Mouse (Mus musculus) embryonic facial prominence, embryonic 10.5 days (tissue): ENCODE measurements around the gene Wbp1l. TPM values are rescaled to one million over a fixed set of nuclear protein-coding genes. Genes with fewer than 3 reads are reported as not detected.

Experiments used
- DNase-seq: peaks from one replicate; pipeline ENCODE4 v3.0.0-alpha.2; 2017; ENCODE audit warnings: low spot score
- H3K27ac ChIP-seq: fragments of 300-500 bp; sonication (generic); replicated peaks from 2 replicates; pipeline ENCODE4 v1.5.1; 2016; ENCODE audit warnings: mild to moderate bottlenecking
- H3K27me3 ChIP-seq: fragments of 300-500 bp; sonication (generic); replicated peaks from 2 replicates; pipeline ENCODE4 v1.6.1; 2016; ENCODE audit warnings: low read depth, mild to moderate bottlenecking; ENCODE audit not compliant: poor library complexity, severe bottlenecking
- H3K36me3 ChIP-seq: fragments of 300-500 bp; sonication (generic); replicated peaks from 2 replicates; pipeline ENCODE4 v1.6.1; 2016; ENCODE audit warnings: mild to moderate bottlenecking, moderate library complexity
- H3K4me1 ChIP-seq: fragments of 300-500 bp; sonication (generic); 2 replicates; pipeline ENCODE4 v1.6.1; 2016
- H3K4me3 ChIP-seq: fragments of 300-500 bp; sonication (generic); 2 replicates; pipeline ENCODE4 v1.5.1; 2016; ENCODE audit warnings: mild to moderate bottlenecking, moderate library complexity
- H3K9me3 ChIP-seq: fragments of 300-500 bp; sonication (generic); 2 replicates; pipeline ENCODE4 v1.6.1; 2016; ENCODE audit warnings: mild to moderate bottlenecking
- WGBS: fragments of 180-500 bp; shearing (Covaris S2); methylation state at CpG from one replicate; pipeline ENCODE4 v1.1.7; 2016; 5-methylcytosine and 5-hydroxymethylcytosine counted together
- polyA plus RNA-seq: library from polyadenylated mRNA; unstranded; fragments of >200 nt; fragmentation: Nextera tagmentation; extraction: Ambion mirVana; gene quantifications from 2 replicates; pipeline ENCODE4 v1.2.1, GENCODE M21; 2016

The Wbp1l gene
- polyA plus RNA-seq, 1 experiment from 2014 or later = 50.8 TPM

DNA sequence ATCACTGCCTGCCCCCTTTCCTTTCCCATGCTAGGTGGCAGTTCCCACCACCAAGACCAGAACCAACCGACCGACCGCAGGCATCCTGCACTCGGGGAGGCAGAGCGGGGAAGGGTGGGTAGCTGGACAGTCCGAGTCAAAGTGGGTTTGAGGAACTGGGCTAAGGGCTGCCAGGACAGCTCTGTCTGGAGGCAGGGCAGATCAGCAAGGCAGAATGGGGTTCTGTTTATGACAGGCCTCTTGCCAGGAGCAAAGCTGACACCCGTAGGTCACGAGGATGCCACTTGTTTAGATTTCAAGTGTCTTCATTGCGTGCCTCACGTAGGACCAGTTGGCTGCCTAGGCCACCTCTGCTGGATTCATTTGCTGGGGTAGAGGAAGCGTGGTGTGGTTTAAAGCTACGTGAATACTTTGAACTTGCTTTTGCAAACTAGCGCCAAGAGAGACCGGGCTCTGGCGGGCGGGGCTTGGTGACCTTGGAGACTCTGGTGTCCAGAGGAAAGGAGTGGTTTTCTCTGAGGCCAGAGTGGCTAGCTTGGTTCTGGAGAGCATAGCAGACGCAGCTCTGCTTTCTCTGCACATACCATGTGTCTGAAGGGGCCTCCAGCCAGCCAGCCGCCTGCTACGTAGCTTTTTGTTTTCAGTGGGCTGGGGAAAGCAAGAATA lies 42.7 kb downstream of the Wbp1l start:
- DNase-seq = peak; percentile 48
- H3K27me3 ChIP-seq = no peaks in the 10 kb centered on the region
- peaks cover 54% of the 10 kb centered on the region for H3K36me3 ChIP-seq
- 73% methylated on average over 19 of the region's 19 CpGs for WGBS
- H3K4me3 ChIP-seq = peak overlapping the region; percentile 21; the same call in 1 of the 2 replicates
- peaks cover 85% of the 10 kb centered on the region for H3K4me1 ChIP-seq
- H3K27ac ChIP-seq = peak overlapping the region; percentile 60
- H3K9me3 ChIP-seq = no peaks in the 10 kb centered on the region

DNA sequence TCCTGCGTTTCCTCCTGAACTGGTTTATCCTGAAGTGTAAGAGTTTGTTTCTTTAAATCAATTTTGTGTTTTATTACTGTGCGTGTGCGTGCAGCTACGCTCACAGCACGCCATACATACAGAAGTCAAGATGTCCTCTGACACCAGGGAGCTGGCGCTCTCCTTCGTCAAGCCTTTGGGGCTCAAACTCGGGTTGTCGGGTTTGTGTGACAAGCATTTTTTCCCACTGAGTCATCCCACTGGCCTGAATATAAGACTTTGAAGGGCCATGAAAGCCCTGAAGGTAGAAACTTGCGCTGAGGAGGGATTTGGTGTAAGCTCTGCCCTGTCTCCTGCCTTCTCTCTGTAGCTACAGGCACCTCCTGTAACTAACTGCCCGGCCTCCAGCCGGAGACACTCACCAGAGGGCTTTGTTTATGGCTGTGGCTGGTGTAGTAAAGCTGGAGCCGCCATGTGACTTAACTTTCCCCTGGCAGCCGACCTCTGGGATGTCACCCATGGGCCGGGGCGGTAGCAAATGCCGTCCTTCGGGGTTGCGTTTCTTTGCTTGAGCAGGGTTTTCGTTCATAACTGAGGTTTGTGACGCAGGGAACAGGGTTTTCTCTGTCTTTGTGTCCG lies 43.4 kb downstream of the Wbp1l start:
- Histone ChIP-seq H3K36me3 (peaks cover 56% of the 10 kb centered on the region), H3K27me3 (no peaks in the 10 kb centered on the region), H3K4me3 (0 out of 2 replicates have a peak overlapping the region, but pooled peaks have one; percentile 21), H3K27ac (peak overlapping the region; percentile 60), H3K4me1 (peaks cover 86% of the 10 kb centered on the region), H3K9me3 (no peaks in the 10 kb centered on the region)
- no peak for DNase-seq
- WGBS = 73% methylated on average over 22 of the region's 22 CpGs

DNA sequence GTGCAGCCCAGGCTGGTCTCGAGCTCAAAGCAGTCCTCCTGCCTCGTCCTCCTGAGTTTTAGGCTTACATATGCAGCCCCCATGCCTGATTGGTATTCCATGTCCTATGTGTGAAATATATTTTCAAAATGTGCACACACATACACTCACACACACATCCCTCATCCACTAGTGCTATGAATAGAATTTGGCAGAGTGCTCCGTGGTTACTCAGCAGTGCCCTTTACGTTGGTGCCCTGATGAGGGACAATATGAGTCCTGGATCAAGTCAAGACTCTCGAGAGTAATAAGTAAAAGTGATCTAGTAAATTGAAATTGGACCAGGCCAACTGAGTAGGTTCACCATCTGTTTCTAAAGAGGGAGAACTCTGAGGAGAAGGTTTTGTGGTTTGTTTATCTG lies 44.4 kb downstream of the Wbp1l start:
- no peak for DNase-seq
- 86% methylated on average over 5 of the region's 5 CpGs for WGBS
- peak overlapping the region; percentile 60 for H3K27ac ChIP-seq
- H3K36me3 ChIP-seq = peaks cover 57% of the 10 kb centered on the region
- H3K9me3 ChIP-seq = no peaks in the 10 kb centered on the region
- no peaks in the 10 kb centered on the region for H3K27me3 ChIP-seq
- no peak overlapping the region for H3K4me3 ChIP-seq
- peaks cover 85% of the 10 kb centered on the region for H3K4me1 ChIP-seq

DNA sequence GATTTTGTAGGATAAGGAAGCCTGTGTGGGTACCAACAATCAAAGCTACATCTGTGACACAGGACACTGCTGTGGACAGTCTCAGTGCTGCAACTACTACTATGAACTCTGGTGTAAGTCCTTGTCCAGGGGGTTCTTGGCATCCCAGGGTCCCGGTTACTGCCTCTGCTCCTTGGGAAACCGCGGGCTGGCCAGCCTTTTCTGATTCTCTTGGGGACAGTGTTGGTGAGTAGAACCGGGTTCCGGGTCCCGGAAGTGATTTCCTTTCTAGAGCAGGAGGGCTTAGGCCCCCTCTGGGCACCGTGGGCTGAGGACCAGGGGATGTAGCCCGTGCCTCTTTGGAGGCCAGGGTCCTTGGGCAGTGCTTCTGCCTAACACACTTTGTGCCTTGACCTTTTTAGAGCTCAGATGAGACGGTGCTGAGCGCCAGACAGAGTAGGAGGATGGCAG lies 45.5 kb downstream of the Wbp1l start:
- Histone ChIP-seq H3K4me3 (no peak overlapping the region), H3K9me3 (no peaks in the 10 kb centered on the region), H3K36me3 (peaks cover 60% of the 10 kb centered on the region), H3K27ac (peak overlapping the region; percentile 65), H3K4me1 (peaks cover 81% of the 10 kb centered on the region), H3K27me3 (no peaks in the 10 kb centered on the region)
- WGBS = 67% methylated on average over 10 of the region's 10 CpGs
- DNase-seq = no peak

DNA sequence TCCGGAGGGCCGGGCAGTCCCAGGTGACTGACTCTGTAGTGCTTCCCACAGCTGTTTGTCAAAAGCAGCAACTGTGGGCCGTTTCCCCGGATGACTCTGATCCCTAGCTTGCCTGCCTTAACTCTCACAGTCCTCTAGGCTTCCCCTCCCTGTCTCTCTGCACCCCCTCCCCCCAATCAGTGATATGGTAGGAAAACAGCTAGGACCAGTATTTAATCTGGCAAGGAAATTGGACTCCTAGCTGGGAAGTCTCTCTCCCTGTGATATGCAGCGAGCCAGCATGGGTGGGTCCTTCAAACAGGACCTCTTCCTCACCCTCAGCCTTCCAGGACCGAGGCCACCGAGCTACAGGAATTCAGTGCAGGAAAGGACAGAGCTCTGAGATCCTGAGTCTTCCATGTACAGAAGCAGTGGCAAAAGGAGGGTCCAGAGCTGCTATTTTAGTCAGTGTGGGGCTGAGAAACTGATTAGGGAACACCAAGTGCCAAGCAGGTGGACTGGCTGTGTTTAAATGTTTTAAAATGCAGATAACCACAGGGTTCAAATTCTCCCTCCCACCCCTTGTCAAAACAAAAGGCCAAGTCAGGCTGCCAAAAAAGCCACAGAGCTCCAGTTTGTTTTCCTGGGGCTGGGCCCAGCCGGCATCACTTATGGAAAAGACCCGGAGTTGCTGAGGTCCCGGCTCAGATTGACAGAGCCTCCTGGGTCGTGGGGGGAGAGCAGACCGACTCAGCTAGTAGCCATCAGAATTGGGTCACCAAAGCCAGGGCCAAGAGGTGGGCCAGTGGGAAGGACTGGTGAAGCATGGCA lies 46.1 kb downstream of the Wbp1l start:
- Histone ChIP-seq H3K27me3 (no peaks in the 10 kb centered on the region), H3K27ac (peak overlapping the region; percentile 70), H3K9me3 (no peaks in the 10 kb centered on the region), H3K4me3 (no peak overlapping the region), H3K4me1 (peaks cover 75% of the 10 kb centered on the region), H3K36me3 (peaks cover 59% of the 10 kb centered on the region)
- 26% methylated on average over 12 of the region's 12 CpGs for WGBS
- DNase-seq = peak; percentile 59

DNA sequence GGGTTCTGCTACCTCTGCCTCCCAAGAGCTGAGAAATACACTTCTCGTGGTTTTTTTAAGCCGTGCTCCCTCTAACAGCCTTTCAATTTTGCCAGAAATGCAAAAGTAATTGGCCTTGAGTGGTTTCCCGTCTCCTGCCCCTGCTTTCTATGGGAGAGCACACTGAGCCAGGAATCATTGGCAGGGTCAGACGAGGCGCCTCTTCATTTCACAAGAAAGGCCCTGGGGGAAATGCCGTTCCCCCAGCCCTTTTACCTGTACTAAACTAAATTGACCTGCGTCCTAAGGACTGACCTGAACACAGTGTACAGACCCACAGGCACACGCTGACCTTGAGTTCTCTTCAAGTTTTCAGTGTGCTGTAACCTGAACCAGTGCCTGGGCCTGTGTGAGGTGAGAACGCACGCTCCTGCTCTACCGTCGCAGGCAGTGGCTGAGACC lies 47.2 kb downstream of the Wbp1l start:
- 64% methylated on average over 12 of the region's 12 CpGs for WGBS
- Histone ChIP-seq H3K9me3 (no peaks in the 10 kb centered on the region), H3K36me3 (peaks cover 52% of the 10 kb centered on the region), H3K27me3 (no peaks in the 10 kb centered on the region), H3K4me3 (no peak overlapping the region), H3K4me1 (peaks cover 67% of the 10 kb centered on the region), H3K27ac (peak overlapping the region; percentile 70; the same call in 1 of the 2 replicates)
- DNase-seq = no peak

DNA sequence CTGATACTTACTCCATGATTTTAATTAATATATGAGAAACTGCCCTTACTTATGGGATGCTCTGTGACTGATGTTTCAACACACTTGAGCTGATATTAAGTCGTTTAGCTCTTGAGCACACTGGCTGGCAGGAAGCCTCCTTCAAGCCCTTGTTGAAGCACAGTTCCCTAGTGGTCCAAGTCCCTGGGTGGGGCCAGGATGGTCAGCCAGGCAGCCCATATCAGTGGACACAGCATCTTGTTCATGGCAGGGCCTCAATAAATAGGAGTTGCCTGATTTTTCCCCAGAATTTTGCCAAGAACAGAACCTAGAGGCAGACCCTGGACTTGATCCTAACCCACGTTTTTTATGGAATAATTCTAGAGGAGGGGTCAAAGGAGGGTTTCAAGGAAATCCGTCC lies 48.4 kb downstream of the Wbp1l start:
- DNase-seq = no peak
- Histone ChIP-seq H3K36me3 (peaks cover 56% of the 10 kb centered on the region), H3K9me3 (no peaks in the 10 kb centered on the region), H3K27ac (no peak overlapping the region), H3K27me3 (no peaks in the 10 kb centered on the region), H3K4me3 (no peak overlapping the region), H3K4me1 (peaks cover 55% of the 10 kb centered on the region)
- WGBS = 67% methylated on average over 3 of the region's 3 CpGs

DNA sequence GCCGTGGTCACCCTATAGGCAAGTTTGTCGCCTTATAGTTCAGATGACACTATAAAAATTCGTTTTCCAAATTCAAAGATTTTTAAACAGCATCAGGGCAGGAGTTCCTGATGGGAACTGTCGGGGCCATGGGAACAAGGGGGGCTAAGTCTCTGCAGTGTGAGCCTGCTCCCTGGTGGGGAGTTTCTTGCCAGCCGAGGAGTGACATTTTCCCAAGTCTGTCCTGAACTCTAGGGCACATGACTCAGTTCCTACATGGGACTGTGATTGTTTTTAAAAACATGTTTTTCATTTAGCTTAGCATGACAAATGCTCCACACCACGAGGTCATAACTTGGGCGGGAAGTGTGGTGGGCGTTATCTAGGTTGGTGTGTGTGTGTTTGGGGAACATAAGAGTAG lies 49.0 kb downstream of the Wbp1l start:
- DNase-seq = no peak
- peaks cover 49% of the 10 kb centered on the region for H3K4me1 ChIP-seq
- H3K27ac ChIP-seq = no peak overlapping the region
- no peak overlapping the region for H3K4me3 ChIP-seq
- H3K9me3 ChIP-seq = no peaks in the 10 kb centered on the region
- peaks cover 62% of the 10 kb centered on the region for H3K36me3 ChIP-seq
- H3K27me3 ChIP-seq = no peaks in the 10 kb centered on the region
- WGBS = 87% methylated on average over 8 of the region's 8 CpGs

DNA sequence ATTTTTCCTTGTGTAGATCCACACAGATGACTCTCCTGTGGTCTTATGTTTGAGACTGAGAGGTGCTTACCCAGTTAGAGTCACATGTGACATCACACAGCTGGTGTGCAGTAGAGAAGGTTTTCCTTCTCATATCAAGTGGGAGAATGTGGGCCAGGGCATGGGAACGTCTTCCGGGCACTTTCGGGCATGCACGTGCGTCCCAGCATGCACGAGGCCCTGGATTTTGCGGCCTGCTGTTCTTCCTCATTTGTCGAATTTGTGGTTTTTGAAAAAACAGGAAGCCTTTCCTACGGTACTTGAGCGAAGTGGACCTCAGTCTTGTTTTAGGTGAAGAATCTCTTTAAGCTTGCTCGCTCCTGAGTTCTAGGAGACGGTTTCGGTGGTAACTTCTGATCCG lies 49.7 kb downstream of the Wbp1l start:
- Histone ChIP-seq H3K9me3 (no peaks in the 10 kb centered on the region), H3K27ac (no peak overlapping the region), H3K36me3 (peaks cover 69% of the 10 kb centered on the region), H3K4me3 (no peak overlapping the region), H3K4me1 (peaks cover 41% of the 10 kb centered on the region), H3K27me3 (no peaks in the 10 kb centered on the region)
- DNase-seq = no peak
- 95% methylated on average over 14 of the region's 14 CpGs for WGBS

DNA sequence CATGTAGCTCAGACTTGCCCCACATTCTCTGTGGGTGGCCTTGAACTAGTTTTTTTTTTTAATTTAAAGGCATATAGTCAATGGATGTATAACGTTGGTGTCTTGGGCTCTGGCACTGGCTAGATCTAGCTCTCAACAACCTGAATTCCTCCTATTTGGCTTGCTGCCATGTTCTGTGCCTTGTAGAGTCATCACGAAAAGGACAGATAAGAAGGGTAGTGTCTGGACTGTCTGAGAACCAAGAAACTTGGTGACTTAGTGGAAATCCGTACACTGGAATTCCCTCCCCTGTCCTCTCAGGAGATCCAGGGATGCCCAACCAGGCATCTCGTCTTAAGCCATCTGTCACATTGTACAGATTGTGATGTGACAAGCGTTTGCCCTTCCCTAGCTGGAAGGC lies 54.3 kb downstream of the Wbp1l start:
- H3K27ac ChIP-seq = no peak overlapping the region
- peaks cover 80% of the 10 kb centered on the region for H3K36me3 ChIP-seq
- no peak for DNase-seq
- no peak overlapping the region for H3K4me3 ChIP-seq
- no peaks in the 10 kb centered on the region for H3K27me3 ChIP-seq
- 89% methylated on average over 5 of the region's 5 CpGs for WGBS
- H3K9me3 ChIP-seq = 0 out of 2 replicates have a peak, but pooled peaks cover 5% of the 10 kb centered on the region
- H3K4me1 ChIP-seq = no peaks in the 10 kb centered on the region

DNA sequence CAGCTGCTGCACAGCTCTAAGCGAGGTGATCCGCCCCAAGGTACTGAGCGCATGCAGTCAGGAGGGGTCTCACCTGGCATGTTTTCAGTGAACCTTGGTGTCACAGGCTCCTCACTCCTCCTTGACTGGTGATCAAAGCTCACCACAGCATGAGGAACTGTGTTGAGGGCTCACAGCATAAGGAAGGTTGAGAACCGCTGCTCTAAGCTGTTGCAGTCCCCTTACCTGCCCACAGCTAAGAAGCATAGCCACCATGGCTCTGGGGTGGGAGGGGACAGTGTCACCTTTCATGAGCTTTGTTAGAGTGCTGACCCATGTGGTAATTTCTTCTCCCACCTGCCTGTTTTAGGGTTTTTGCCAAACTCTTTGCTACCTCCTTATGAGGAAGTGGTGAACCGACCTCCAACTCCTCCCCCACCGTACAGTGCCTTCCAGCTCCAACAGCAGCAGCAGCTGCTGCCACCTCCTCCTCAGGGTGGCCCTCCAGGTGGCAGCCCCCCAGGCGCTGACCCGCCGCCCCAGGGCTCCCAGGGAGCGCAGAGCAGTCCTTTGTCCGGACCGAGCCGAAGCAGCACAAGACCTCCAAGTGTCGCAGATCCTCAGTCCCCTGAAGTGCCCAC lies 54.8 kb downstream of the Wbp1l start:
- Histone ChIP-seq H3K4me3 (no peak overlapping the region), H3K27ac (no peak overlapping the region), H3K27me3 (no peaks in the 10 kb centered on the region), H3K9me3 (0 out of 2 replicates have a peak, but pooled peaks cover 5% of the 10 kb centered on the region), H3K36me3 (peaks cover 78% of the 10 kb centered on the region), H3K4me1 (no peaks in the 10 kb centered on the region)
- no peak for DNase-seq
- WGBS = 90% methylated on average over 14 of the region's 14 CpGs

DNA sequence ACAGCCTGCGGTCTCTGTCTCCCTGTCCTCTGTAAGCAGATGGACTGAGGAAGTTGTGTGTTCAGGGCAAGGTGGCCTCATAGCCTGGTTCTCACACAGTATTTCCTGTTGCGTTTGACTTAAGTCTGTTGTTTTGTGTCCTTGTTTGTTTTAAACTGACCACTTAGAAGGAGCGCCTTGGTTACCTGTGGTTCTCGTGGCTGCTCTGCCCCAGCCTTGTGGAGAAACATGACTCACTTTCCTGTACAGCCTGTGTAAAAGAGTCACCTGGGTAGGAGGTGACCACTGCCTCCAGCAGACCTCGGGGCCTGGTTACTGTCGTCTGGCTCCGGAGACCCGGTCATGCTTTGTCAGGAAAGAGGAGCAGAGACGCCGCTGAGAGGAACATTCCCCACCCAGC lies 56.7 kb downstream of the Wbp1l start:
- Histone ChIP-seq H3K4me3 (no peak overlapping the region), H3K9me3 (0 out of 2 replicates have a peak, but pooled peaks cover 5% of the 10 kb centered on the region), H3K4me1 (no peaks in the 10 kb centered on the region; the same call in 1 of the 2 replicates), H3K27me3 (no peaks in the 10 kb centered on the region), H3K36me3 (peaks cover 67% of the 10 kb centered on the region), H3K27ac (no peak overlapping the region)
- DNase-seq = no peak
- 92% methylated on average over 10 of the region's 10 CpGs for WGBS
